Mouse (Mus musculus) adrenal gland, adult 8-10 months (tissue): ENCODE measurements at regions not wholly inside any gene's neighbourhood (a gene's known extent, or its start where the extent isn't known, plus 50 kb on each side); places are given as distances from the start of the nearest gene placed in this dataset.

Experiments used
- DNase-seq: peaks from one replicate; pipeline ENCODE4 v3.0.0; 2022

- DNase-seq, result no peak
Measured at GRCm38 (mm10) chr17:80792605-80793004, 64.3 kb upstream of the Map4k3 start.

GRCm38 (mm10) chr17:80789706-80790105, 61.4 kb upstream of the Map4k3 start:
- peak; percentile 25 for DNase-seq

- DNase-seq, result peak; percentile 24
Measured at GRCm38 (mm10) chr17:80789000-80789399, 60.7 kb upstream of the Map4k3 start.

- DNase-seq, result no peak
Measured at GRCm38 (mm10) chr17:80786858-80787257, 58.6 kb upstream of the Map4k3 start.

GRCm38 (mm10) chr17:80786061-80786851, 58.0 kb upstream of the Map4k3 start:
- no peak for DNase-seq

GRCm38 (mm10) chr17:80785476-80785875, 57.2 kb upstream of the Map4k3 start:
- no peak for DNase-seq

GRCm38 (mm10) chr17:80785049-80785448, 56.8 kb upstream of the Map4k3 start:
- no peak for DNase-seq

- no peak for DNase-seq
Measured at GRCm38 (mm10) chr17:80782233-80782632, 53.9 kb upstream of the Map4k3 start.

- DNase-seq, result no peak
Measured at GRCm38 (mm10) chr17:80781621-80782020, 53.3 kb upstream of the Map4k3 start.

- no peak for DNase-seq
Measured at GRCm38 (mm10) chr17:80780303-80780702, 52.0 kb upstream of the Map4k3 start.

GRCm38 (mm10) chr17:80779782-80780181, 51.5 kb upstream of the Map4k3 start:
- no peak for DNase-seq
